Mouse (Mus musculus): ENCODE results near the gene Zfp28.
A peak's percentile ranks its signal among the peaks of the same experiment; 100 is the strongest.
"Not testable (repeated sequence)": the region's sequence is repeated elsewhere in the genome, so short reads cannot be mapped to it uniquely, and the experiment has no call there.

The Zfp28 gene

DNA sequence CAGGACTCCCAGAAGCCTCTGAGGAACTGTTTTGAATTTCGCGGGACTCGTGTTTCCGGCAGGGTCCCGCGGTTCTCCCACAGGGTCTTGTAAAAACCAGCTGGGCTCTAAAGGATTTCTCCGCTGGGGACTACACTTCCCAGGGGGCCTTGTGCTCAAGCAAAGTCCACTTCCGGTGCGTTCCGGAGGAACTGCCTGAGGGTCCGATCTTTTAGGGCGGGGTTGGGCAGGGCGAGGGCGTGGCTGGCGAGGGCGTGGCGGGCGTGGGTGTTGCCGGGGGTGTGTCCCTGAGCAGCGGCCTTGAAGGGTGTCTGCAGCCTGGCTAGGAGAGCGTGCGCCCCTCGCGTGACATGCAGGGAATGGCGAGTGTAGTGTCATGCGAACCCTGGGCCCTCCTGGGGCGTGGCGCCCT is at the start of gene Zfp28:
Gene Zfp28, plus strand, starts transcription at position 252 of the 412 bp plus-strand sequence.
- DNase-seq: peak; percentile 92

DNA sequence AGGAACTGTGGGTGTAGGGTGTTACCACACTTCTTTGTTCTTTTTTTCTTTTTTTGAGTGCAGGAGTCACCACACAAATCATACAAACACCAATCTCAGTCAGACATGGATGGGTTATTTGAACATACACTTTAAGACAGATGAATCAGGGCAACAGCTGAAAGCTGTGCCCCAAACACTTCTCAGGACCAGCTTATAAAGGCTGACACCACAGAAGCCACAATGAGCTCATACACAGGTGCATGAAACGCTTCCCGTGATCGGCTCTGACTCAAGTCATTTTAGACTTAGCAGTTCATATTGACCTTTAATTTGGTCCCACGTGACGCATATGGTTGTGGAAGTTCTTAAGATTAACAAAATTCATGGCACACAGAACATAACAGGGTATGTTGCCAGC is 43.2 kb upstream of the Zfp28 start:
- DNase-seq: no peak

DNA sequence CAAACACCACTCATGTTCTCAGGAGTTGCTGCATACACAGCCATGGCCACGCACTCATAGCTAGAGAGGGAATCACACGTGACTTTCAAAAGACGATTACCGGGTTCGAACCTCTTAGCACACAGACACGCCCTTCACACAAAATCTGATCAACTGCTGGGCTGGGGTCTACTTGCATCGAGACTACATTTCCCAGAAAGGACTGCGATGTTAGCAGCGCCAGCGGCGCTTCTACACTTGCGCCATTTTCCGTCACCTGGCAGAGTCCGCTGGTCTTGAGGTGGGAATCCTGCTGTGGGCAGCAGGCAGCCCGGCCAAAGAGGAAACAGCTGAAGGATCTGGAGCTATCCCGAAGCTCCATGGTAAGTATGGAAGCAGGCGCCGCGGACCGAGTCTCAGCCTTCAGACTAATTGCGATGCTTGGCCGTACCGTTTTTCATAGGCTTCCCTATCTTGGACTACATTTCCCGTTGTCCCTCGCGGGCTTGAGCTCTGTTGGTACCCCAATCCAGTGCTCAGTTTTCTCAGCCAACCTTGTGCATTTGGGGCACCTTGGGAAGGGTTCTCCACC is 39.5 kb upstream of the Zfp28 start, which contains the start of gene Gm3854:
Gene Gm3854, plus strand, starts transcription at position 259 of the 571 bp plus-strand sequence.
- peak; percentile 74 for DNase-seq

DNA sequence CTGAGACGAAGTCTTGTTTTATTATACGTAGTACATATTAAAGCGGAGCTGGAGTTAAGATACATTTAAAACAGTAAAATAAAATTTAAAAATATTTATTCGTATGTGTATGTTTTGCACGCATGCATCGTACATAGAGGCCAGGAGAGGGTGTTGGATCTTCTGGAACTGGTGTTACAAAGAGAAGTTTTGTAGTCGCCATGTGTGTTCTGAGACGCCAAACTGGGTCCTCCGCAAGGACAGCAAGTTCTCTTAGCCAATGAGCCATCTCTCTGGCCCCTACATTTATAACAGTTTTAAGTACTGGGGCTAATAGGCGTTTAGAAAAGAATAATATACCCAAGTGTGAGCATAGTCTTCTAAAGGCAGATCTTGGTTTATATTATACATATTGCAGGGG is 39.0 kb upstream of the Zfp28 start:
- DNase-seq: no peak

DNA sequence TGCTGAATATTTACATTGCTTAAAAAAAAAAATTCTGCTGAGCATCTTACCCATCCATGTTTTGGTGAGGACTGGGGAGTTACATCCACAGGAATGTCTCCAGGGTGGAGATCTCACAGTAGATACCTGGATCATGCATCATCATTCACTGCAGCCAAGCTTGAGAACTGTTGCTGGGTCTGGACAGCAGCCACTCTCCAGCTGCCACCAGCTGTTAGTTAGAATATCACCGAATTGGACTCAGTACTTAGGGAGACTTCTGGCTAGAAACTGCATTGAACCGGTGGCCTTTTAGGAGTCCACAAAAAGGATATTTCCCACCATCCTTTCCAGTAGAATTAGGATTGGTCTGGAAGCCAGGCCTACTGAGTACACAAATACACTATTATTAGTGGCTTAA is 25.0 kb upstream of the Zfp28 start:
- DNase-seq: no peak

DNA sequence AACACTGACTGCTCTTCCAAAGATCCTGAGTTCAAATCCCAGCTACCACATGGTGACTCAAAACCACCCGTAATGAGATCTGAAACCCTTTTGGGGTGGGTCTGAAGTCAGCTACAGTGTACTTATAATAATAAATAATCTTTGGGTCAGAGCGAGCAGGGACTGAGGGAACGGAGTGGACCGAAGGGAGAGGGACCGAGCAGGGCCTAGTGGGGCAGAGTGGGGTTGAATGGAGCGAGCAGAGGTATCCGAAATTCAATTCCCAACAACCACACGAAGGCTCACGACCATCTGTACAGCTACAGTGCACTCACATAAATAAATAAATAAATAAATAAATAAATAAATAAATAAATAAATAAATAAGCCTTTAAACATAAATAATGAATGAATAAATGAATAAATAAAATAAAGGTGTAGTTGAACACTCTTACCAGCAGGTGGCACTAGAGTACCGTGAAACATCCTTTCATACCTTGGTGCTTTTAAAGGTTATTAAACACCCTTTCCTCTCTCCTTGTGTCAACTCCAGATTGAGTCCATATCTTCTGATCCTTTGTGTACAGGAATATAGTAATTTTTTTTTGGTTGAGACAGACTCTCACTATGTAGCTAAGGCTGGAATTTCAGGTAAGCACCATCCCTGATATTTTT is 24.0 kb upstream of the Zfp28 start:
- no peak for DNase-seq

DNA sequence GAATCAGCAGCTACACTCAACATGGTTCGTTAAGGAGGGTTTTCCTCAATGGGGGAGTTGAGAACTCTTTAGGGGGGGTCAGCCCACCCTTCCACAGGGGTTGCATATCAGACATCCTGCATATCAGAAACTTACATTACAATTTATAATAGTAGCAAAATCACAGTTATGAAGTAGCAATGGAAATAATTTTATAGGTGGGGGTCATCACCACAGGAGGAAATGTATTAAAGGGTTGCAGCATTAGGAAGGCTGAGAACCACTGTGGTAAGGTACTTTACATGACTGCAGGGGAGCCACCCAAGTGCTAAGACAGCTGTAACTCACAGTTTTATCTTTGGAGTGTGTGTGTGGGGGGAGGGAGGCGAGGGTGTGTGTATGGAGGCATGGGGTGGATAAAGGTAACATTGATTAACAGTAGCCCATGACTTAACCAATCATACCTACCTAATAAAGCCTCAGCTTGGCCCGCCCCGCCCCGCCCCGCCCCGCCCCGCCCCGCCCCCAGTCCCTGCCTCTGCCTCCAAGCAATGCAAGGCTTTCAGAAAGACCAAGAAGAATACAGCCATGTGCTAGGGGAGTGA is 22.5 kb upstream of the Zfp28 start:
- no peak for DNase-seq

DNA sequence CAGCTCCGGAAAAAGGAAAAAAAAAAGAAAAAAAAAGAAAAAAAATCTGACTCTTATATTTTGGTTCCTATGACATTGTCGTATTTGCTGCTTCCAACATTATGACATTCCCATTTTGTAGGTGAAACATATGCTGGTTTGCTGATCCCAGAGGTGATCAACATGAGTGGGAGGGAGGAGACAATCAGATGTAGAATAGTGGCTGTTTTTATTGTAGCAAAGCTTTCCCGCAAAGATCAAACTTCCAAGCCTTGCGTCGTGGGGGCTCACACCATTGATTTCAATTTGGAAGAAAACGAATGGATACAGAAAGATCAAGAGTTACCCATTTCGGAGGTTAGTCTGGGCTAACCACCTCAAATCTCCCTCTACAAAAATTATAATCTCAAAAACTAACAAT is 21.3 kb upstream of the Zfp28 start:
- no peak for DNase-seq

DNA sequence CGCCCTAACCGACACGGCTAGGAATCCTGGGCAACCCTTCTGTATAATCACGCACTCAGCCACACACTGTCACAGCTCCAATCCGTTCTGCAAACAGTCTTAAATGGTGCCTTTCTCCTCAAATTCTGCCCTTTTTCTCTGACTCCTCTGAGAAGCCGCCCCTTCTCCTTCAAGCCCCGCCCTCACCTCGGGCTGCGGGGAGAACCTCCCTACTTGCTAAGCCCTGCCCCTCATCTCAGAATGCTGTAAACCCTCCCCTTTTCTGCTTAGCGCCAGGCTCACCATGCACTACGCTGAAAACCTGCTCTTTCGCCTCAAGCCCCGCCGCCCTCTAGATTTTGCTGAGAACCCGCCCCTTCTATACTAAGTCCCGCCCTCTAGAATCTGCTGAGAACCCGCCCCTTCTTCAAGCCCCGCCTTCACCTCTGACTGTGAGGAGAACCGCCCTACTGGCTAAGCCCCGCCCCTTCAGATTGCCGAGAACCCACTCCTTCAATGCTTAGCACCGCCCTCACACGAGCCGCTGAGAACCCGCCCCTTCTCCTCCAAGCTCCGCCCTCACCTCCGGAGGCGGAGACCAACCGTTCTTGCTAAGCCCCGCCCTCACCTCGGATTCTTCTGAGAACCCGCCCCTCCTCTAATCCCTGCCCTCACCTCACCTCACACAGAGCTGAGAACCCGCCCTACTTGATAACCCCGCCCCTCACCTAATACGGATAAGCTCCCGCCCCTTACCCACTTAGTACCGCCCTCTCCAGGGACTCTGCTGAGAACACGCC is 20.6 kb upstream of the Zfp28 start:
- peak; percentile 95 for DNase-seq

DNA sequence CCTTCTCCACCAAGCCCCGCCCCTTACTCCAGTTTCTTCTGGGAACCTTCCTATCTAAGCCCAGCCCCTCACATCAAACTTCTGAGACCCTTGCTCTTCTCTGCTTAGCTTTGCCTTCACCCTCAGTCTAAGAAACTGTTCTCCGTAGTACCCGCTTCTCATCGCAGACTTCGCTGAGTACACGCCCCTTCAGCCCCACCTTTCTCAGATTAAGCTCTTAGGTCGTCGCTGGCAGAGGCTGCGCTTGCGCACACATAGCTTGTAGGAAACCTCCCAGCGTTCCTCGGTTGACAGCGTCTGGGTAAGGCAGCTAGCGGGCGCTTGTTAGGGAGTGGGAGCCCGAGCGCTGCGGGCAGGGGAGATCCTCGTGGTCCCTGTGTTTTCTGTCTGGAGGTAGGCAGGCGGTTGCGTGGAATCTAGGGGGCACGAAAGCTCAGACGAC is 20.0 kb upstream of the Zfp28 start, which contains the start of gene Zfp78:
Gene Zfp78, plus strand, starts transcription at position 234 of the 442 bp plus-strand sequence.
- peak; percentile 77 for DNase-seq

DNA sequence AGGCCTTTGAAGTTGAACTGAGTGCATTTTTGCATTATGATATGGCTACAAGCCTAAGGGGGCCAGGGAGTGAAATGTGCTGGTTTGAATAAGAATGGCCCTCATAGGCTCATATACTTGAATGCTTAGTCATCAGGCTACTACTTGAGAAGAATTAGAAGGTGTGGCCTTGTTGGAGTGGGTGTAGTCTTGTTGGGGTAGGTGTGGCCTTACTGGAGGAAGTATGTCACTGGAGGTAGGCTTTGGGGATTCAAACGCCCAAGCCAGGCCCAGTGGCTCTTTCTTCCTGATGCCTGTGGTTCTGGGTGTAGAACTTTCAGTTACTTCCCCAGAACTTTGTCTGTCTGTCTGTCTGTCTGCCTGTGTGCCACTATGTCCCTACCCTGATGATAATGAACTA is 18.3 kb upstream of the Zfp28 start:
- no peak for DNase-seq

DNA sequence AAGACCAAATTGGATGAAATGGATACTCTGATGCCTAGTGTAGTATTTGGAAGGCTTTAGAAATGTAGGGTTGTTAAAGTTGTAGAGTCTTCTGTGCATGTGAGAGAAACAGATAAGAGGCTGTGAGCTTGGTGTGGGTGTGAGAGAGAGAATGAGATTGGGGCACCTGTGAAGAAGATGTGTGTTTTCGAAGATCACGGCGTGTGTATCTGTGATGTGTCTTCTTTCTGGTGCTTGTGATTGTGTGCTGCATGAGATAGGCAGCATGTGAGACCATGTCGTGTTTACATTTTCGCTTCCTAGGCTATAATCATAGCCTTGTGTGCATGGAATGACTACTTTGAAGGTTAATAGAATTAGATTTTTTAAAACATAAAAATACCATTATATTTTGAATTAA is 15.9 kb upstream of the Zfp28 start:
- no peak for DNase-seq

DNA sequence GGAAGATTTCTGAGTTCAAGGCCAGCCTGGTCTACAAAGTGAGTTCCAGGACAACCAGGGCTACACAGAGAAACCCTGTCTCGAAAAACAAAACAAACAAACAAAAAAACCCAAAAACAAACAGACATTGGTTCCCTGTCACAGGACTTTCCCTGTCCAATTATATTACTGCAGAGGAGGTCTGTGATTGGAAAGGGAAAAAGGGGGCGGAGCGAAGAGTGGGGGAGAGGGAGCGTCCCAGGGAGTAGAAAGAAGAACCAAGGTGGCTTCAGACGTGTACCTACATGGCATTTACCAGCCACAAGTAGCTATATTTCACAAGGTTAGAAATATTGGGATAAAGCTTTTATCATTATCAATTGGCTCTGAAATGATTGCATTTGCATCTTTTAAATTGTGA is 14.9 kb upstream of the Zfp28 start:
- not testable (repeated sequence) for DNase-seq

DNA sequence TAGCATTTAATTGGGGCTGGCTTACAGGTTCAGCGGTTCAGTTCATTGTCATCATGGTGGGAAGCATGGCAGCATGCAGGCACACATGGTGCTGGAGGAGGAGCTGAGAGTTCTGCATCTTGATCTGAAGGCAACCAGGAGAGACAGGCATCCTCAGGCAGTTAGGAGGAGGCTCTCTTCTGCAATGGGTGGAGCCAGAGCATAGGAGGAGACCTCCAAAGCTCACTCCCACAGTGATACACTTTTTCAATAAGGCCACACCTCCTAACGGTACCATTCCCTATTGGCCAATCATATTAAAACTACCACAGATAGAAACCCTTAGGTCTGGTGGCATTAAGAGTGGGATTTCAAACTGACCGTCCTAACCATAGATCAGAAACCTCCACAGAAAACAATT is 13.6 kb upstream of the Zfp28 start:
- DNase-seq: no peak

DNA sequence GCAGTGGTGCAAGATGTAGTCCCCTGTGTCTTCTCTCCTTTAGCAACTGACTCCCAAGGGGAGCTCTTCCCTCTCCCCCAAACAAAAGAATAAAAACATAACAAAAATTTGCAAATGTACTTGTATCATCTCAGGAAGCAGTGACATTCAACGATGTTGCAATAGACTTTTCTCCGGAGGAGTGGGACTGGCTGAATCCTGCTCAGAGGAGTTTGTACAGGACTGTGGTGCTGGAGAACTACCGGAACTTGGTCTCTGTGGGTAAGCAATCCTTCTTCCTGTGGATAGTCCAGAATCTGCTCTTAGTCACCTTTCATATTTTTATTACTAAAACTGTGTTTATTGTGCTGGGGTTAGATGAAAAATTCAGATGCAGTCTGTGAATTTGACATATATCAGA is 10.1 kb upstream of the Zfp28 start:
- DNase-seq: no peak

DNA sequence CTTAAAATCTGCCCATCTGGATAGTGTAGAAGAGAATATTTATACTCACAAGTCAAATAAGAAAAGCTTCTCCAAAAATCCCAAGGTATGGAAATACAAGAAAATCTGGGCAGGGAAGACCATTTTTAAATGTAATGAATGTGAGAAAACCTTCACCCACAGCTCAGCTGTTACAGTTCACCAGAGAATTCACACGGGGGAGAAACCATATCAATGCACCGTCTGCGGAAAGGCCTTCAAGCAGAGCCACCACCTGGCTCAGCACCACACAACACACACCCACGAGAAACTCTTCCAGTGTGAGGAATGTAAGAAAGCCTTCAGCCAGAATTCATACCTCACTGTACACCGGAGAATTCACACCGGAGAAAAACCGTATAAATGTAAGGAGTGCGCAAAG is 4.7 kb upstream of the Zfp28 start:
- DNase-seq: no peak

DNA sequence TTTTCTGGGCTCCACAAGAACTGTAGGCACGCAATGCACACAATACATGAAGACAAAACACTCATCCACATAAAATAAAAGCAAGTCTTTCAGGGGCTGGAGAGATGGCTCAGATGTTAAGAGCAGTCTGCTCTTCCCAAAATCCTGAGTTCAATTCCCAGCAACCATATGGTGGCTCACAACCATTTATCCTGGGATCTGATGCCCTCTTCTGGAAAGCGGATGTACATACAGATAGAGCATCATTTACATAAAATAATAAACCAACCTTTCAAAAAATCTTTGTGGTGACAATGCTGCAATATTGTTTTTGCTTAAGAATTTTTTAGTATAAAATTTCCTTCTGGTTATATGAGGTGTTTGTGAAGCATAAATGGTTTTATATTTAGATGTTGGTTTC is 1.7 kb upstream of the Zfp28 start:
- DNase-seq: no peak

DNA sequence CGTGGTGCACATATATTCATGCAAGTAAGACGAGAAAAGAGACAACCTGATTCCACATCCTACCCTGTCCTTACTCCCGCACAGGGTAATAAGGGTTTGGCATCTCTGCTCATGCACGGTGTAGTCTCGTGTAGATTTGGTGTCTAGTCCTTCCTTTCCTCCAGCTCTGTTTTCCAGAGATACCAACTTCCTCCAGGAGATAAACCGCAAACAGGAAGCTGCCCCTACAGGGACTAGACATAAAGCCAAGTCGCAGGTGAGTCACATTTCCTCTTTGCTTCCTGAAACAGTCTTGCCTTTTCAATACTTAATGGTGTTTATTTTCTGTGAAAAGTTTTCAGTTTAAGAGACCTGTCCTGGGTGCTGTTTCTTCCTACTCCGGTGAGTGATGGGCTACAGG is 916 bp downstream of the Zfp28 start:
- no peak for DNase-seq

DNA sequence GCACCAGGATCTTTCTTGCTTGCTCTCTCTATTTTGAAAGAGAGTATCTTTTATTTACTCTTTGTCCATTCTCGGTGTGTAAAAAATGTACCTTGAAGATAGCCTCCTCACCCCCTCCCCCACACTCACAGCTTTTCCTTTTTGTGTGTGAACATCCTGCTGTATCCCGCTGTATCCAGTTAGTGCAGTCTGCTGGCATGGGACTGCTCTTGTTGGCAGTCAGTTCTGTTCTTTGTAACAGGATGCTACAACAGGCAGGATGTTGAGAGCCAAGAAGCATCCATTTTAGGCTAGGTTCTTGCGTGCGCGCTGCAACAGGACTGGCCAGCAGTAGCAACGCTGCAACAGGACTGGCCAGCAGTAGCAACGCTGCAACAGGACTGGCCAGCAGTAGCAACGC is 3.9 kb downstream of the Zfp28 start:
- no peak for DNase-seq

DNA sequence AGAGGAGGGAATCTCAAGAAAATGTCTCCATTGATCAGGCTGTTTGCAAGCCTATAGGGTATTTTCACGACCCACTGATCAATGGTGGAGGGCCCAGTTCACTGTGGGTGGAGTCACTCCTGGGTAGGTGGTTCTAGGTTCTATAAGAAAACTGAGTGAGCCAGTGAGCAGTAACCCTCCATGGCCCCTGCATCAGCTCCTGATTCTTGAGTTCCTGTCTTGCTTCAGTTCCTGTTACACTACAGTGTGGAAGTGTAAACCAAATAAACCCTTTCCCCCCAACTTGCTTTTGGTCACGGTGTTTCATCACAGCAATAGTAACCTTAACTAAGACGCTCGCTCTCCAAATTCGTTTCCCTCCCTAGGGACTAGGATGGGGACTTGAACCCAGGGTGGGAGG is 5.9 kb downstream of the Zfp28 start:
- no peak for DNase-seq

DNA sequence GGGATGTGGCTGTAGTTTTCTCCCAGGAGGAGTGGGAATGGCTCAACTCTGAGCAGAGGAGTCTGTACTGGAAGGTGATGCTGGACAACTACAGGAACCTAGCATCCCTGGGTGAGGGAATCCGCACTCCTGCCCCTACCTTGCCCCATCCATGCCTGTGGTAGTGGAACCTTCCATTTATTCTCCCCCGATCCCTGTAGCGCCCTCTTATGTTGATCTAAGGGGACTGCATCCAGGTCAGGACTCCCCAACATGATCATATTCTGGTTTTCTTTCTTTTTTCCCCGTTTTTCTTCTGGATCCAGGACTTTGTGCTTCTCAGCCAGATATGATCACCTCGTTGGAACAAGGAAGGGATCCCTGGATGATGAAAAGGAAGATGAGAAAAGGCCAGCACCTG is 6.4 kb downstream of the Zfp28 start:
- no peak for DNase-seq

DNA sequence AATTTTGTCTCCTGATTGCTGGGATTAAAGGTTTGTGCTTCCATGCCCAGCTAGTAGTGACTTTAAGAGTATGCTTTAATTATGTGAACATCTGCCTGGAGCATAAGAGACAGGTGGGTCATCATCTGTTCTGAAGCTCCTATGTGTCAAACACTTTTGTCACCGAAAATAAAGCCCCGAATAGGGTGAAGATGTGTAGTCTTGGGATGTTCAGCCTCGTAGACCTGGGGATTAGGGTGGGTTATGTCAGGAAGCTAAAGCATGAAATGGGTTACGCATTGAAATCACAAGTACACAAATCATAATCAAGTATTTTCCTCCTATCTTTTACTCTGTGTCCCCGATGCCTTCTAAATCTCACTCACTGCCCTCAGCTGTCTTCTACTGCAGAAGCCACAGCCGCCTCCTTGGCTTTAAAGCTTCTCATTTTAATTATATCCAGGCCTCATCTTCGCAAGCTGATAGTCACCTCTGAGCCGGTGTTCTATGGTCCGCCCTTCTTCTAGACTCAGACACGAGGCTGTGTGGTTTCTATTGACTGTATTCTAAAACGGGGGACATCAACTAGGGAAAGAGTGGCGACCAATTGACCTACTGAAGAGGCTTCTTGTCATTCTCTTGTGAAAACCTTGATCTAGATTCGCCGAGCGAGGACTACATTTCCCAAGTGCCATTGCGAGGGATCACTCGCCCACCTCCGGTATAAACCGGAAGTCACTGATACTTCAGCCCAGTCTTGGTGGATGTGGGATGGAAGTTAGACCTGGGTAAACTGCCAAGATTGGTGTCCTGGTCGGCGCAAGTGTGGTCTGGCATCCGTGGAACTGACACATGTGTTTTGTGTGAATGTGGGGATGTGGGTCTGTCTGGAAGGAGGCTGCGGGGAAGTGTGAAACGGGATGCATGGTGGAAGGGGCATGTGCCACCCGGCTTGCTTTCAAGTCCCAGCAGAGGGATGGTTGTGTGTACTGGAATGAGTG is 15.2 kb downstream of the Zfp28 start, which contains the start of gene Smim17:
Gene Smim17, plus strand, starts transcription at position 720 of the 980 bp plus-strand sequence.
- DNase-seq: peak; percentile 61
